Mouse (Mus musculus): ENCODE measurements around the gene Ezr.
"Not testable (repeated sequence)": the region's sequence is repeated elsewhere in the genome, so short reads cannot be mapped to it uniquely, and the experiment has no call there.

Ezr gene

GRCm38 (mm10) chr17:6702625-6703221 is 79.9 kb downstream of the Ezr start:
- DNase-seq = not testable (repeated sequence)

DNA sequence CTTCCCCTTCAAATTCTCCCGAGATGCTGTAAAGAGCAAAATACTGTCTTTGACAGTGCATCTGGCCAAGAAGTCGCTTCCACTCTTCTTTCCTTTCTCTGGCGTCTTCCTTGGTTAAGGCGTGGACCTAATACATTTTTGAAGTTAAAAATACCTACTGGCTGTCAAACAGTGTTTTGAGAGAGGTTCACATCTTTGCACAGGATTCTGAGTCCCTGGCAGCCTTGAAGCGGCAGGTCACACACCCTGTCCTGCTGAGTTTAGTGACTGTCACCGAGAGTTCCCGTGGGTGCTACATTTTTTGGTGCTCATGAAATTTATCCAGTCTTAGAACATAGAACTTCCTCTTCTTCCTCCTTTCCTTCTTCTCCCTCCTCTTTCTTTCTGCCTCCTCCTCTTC is 82.5 kb downstream of the Ezr start:
- DNase-seq = not testable (repeated sequence)

DNA sequence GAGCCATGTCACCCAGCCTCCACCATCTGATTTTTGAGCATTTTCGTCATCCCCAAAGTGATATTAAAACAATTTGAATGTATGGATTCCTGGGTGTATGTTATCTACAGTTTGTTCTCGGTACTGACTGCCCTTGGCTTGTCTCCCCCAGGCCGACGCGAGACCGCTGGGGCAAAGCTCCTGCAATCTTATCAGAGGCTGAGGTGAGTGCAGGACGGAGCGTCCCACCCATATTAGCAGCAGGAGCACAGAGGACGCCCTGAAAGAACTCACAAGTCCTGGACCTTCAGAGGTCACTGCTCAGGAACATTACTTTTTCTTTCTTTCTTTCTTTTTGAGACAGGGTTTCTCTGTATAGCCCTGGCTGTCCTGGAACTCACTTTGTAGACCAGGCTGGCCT is 83.1 kb downstream of the Ezr start:
- DNase-seq = not testable (repeated sequence)

DNA sequence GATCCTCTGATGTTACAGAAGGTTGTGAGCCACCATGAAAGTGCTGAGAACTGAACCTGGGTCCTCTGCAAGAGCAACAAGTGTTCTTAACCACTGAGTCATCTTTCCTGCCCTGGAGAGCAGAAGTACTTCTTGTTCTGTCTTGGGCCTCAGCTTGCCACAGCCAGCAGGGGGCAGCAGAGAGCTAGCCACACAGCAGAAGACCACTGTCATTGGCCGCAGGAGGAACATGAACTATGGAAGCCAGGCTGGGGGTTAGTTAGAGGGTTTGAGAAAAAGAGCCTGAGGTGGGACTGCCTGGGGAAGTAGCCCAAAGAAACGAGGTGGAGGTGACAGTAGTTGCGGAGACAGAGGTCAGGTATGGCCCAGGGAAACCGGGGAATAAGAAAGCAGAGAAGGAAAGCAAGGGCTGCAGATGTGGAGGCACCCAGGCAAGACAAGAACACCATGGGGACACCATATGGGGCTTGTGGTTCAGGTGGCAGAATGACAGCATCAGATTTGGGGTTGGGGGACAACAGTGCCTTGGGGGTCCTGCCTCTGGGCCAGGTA is 85.3 kb downstream of the Ezr start:
- peak; percentile 43 for DNase-seq

DNA sequence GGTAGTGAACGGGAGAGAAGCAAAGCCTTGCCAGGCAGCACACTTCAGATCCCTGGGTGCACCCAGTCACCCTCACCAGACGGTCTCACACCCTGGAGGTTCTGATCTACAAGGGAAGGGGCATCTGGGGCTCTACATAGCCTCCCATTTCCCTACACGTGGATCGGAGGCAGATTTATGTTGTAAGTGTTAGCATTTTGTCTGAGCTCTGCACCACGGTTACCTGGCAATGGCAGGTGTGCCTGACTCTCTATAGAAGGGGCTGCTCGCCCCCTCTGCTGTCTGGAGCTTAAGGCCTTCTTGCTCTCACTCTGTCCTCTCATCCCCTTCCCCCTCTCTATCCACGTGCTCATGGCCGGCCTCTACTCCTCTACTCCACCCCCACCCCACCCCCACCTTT is 86.1 kb downstream of the Ezr start:
- DNase-seq = not testable (repeated sequence)

GRCm38 (mm10) chr17:6695712-6696111 is 86.9 kb downstream of the Ezr start:
- not testable (repeated sequence) for DNase-seq

GRCm38 (mm10) chr17:6691596-6691995 is 91.0 kb downstream of the Ezr start:
- peak; percentile 70 for DNase-seq

GRCm38 (mm10) chr17:6689344-6689743 is 93.2 kb downstream of the Ezr start:
- not testable (repeated sequence) for DNase-seq

All from cerebellum, adult 11-12 months (tissue).